In the genomic region with DNA sequence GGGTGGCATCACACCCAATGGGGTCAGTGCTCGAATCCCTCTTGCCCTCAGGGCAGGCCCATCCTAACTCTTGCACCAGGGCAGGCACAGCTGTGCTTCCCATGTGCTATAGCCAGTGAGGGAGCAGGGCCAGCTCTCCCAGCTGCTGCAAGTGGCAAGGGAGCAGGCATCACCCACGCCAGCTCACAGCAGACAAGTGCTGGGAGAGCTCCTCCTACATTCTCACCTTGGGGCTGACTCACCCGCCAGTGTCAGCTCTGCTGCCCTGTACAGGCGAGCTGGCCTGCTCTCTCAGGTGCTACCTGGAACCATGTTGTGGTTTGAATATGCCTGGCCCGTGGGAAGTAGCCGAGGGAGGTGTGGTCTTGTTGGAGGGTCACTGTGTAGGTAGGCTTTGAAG, we compare ENCODE assay signal across 14 mouse cellular contexts. TPM values are rescaled to one million over a fixed set of nuclear protein-coding genes. Genes with fewer than 3 reads are reported as not detected.
DNase-seq lines count a peak whose midpoint lies in the region; ATAC-seq and TF ChIP-seq lines count a peak whose summit lies in the region.
"Had no signal": no experiment of that assay in that cellular context is flagged by ENCODE, and none has a peak within 500 bp of the region (broad histone marks: within the 10 kb centered on the region; RNA-seq: fewer than 3 reads in every experiment).

No protein-coding gene starts in this region.

- TF ChIP-seq CTCF in forebrain, postnatal 0 days (IDR thresholded peaks at IDR 0.05; ENCODE audit: low read depth): no peak

- H3K27me3 ChIP-seq in forebrain, embryonic 13.5 days: no peaks in the 10 kb centered on the region
- H3K27me3 ChIP-seq in forebrain, postnatal 0 days (ENCODE audit: insufficient read depth, low read length): no peaks in the 10 kb centered on the region
- H3K27me3 ChIP-seq: limb, embryonic 13.5 days had no signal

- intact Hi-C loops in left cerebral cortex, postnatal 4 days (cut with DNase I): no loop called here

- WGBS in forebrain, embryonic 13.5 days: 87% methylated on average over 6 of the region's 6 CpGs
- WGBS in forebrain, postnatal 0 days: 96% methylated on average over 6 of the region's 6 CpGs

- H3K36me3 ChIP-seq in forebrain, embryonic 13.5 days (ENCODE audit: poor library complexity, severe bottlenecking): peaks cover 82% of the 10 kb centered on the region
- peaks cover 68% of the 10 kb centered on the region for H3K36me3 ChIP-seq in forebrain, postnatal 0 days (ENCODE audit: insufficient read depth)

- no peaks in the 10 kb centered on the region for H3K9me3 ChIP-seq in forebrain, embryonic 13.5 days (replicated peaks)
- H3K9me3 ChIP-seq in forebrain, postnatal 0 days (ENCODE audit: low read length): no peaks in the 10 kb centered on the region
- H3K9me3 ChIP-seq: limb, embryonic 13.5 days had no signal

- DNase-seq in forebrain, postnatal 0 days: no peak
- DNase-seq in left cerebral cortex, adult 11 months (ENCODE audit: low spot score): peak; percentile 41
- DNase-seq in left cerebral cortex, postnatal 4 days: no peak
- peak; percentile 39 to 53 for DNase-seq in right cerebral cortex, adult 2 months (ENCODE audit: low spot score in 2 of 2)
- no peak for DNase-seq in right cerebral cortex, postnatal 14 days
- no peak for DNase-seq in thymus, postnatal 14 days
- no peak for DNase-seq in thymus, postnatal 0 days (ENCODE audit: low spot score)
- DNase-seq: adrenal gland, postnatal 10 days; gastrocnemius, adult 2 months; heart, postnatal 4 days; lung, postnatal 10 days; thymus, adult 18-20 months had no signal

- ATAC-seq in forebrain, embryonic 13.5 days: peak; percentile 27; the same call in 1 of the 2 replicates
- no peak for ATAC-seq in forebrain, postnatal 0 days

- H3K27ac ChIP-seq in forebrain, embryonic 13.5 days: no peak overlapping the region
- H3K27ac ChIP-seq in forebrain, postnatal 0 days (ENCODE audit: low read depth, low read length): no peak overlapping the region
- H3K27ac ChIP-seq: gastrocnemius, adult 2 months; limb, embryonic 13.5 days had no signal

- no peaks in the 10 kb centered on the region for H3K4me1 ChIP-seq in forebrain, embryonic 13.5 days
- no peaks in the 10 kb centered on the region for H3K4me1 ChIP-seq in forebrain, postnatal 0 days (ENCODE audit: insufficient read depth)
- H3K4me1 ChIP-seq: limb, embryonic 13.5 days had no signal

- no peak overlapping the region for H3K9ac ChIP-seq in forebrain, embryonic 13.5 days
- H3K9ac ChIP-seq in forebrain, postnatal 0 days: no peak overlapping the region
- H3K9ac ChIP-seq: limb, embryonic 13.5 days had no signal

- H3K4me3 ChIP-seq in forebrain, embryonic 13.5 days: no peak overlapping the region
- no peak overlapping the region for H3K4me3 ChIP-seq in forebrain, postnatal 0 days (ENCODE audit: low read depth, low read length)
- H3K4me3 ChIP-seq: gastrocnemius, adult 2 months; limb, embryonic 13.5 days had no signal

- no peak overlapping the region for H3K4me2 ChIP-seq in forebrain, embryonic 13.5 days
- H3K4me2 ChIP-seq in forebrain, postnatal 0 days (ENCODE audit: low read depth): no peak overlapping the region
- H3K4me2 ChIP-seq: limb, embryonic 13.5 days had no signal

RNA-seq across cellular contexts. Expression of a gene that starts 25.3 kb away (rescaled TPM):
- 49.9 and 53.6 TPM in 2 replicates for polyA plus RNA-seq in forebrain, embryonic 13.5 days (2015; fragmentation: Nextera tagmentation; extraction: Ambion mirVana)
- total RNA-seq in forebrain, postnatal 0 days (2014; rRNA removed): 34.0 and 35.9 TPM in 2 replicates
- polyA plus RNA-seq in forebrain, postnatal 0 days (2015; fragmentation: Nextera tagmentation; extraction: Ambion mirVana): 16.0 and 37.9 TPM in 2 replicates
- 10 to 100 TPM; 30.6 to 34.7 TPM for total RNA-seq in left cerebral cortex, postnatal 4 days (2021)
- polyA plus RNA-seq in thymus, postnatal 0 days (2015; fragmentation: Nextera tagmentation; extraction: Ambion mirVana): 15.9 and 26.0 TPM in 2 replicates

RNA-seq across cellular contexts. Expression of a gene that starts 47.2 kb away (rescaled TPM):
- 68.7 TPM in 2 replicates for polyA plus RNA-seq in forebrain, embryonic 13.5 days (2015; fragmentation: Nextera tagmentation; extraction: Ambion mirVana)
- 28.7 and 30.5 TPM in 2 replicates for total RNA-seq in forebrain, postnatal 0 days (2014; rRNA removed)
- 42.4 and 48.8 TPM in 2 replicates for polyA plus RNA-seq in forebrain, postnatal 0 days (2015; fragmentation: Nextera tagmentation; extraction: Ambion mirVana)
- 10 to 100 TPM; 28.2 TPM for total RNA-seq in left cerebral cortex, postnatal 4 days (2021)
- polyA plus RNA-seq in thymus, postnatal 0 days (2015; fragmentation: Nextera tagmentation; extraction: Ambion mirVana): 51.5 and 52.9 TPM in 2 replicates

RNA-seq across cellular contexts. Expression of a gene that starts 47.2 kb away (rescaled TPM):
- 91.7 and 97.2 TPM in 2 replicates for polyA plus RNA-seq in forebrain, embryonic 13.5 days (2015; fragmentation: Nextera tagmentation; extraction: Ambion mirVana)
- 82.4 and 88.0 TPM in 2 replicates for total RNA-seq in forebrain, postnatal 0 days (2014; rRNA removed)
- polyA plus RNA-seq in forebrain, postnatal 0 days (2015; fragmentation: Nextera tagmentation; extraction: Ambion mirVana): 66.6 and 68.0 TPM in 2 replicates
- total RNA-seq in left cerebral cortex, postnatal 4 days (2021): 10 to 100 TPM; 64.9 to 68.4 TPM
- polyA plus RNA-seq in thymus, postnatal 0 days (2015; fragmentation: Nextera tagmentation; extraction: Ambion mirVana): 91.6 and 93.2 TPM in 2 replicates

Comparison
In these comparisons a context has a peak if more than half of its experiments do, and no peak if none do; other contexts are left out.
1. DNase-seq: peak in left cerebral cortex, adult 11 months (single experiment) and right cerebral cortex, adult 2 months (2 of 2); none in forebrain, postnatal 0 days (single experiment), left cerebral cortex, postnatal 4 days (single experiment), right cerebral cortex, postnatal 14 days (single experiment), thymus, postnatal 14 days (single experiment) and thymus, postnatal 0 days (single experiment).